Mouse (Mus musculus) neural tube, embryonic 13.5 days (tissue): ENCODE results near the gene Ctdspl. TPM values are rescaled to one million over a fixed set of nuclear protein-coding genes. Genes with fewer than 3 reads are reported as not detected.

Source experiments
- ATAC-seq: fragments of 200-750 bp; cut with Nextera tagmentation; 2 replicates; pipeline ENCODE4 v1.8.0; 2017; ENCODE audit warnings: low read depth, mild to moderate bottlenecking, moderate TSS enrichment, moderate library complexity
- H3K27ac ChIP-seq: fragments of 300-500 bp; sonication (generic); replicated peaks from 2 replicates; pipeline ENCODE4 v1.5.1; 2015; ENCODE audit warnings: moderate library complexity, mild to moderate bottlenecking, inconsistent platforms
- H3K27me3 ChIP-seq: fragments of 300-500 bp; sonication (generic); 2 replicates; pipeline ENCODE4 v1.6.1; 2015; ENCODE audit warnings: mild to moderate bottlenecking, inconsistent platforms
- H3K36me3 ChIP-seq: fragments of 300-500 bp; sonication (generic); 2 replicates; pipeline ENCODE4 v1.6.1; 2015; ENCODE audit warnings: mild to moderate bottlenecking, inconsistent platforms
- H3K4me1 ChIP-seq: fragments of 300-500 bp; sonication (generic); replicated peaks from 2 replicates; pipeline ENCODE4 v1.6.1; 2015; ENCODE audit warnings: inconsistent platforms
- H3K4me2 ChIP-seq: fragments of 300-500 bp; sonication (generic); 2 replicates; pipeline ENCODE4 v1.6.1; 2015; ENCODE audit warnings: inconsistent platforms, mild to moderate bottlenecking, moderate library complexity
- H3K4me3 ChIP-seq: fragments of 300-500 bp; sonication (generic); 2 replicates; pipeline ENCODE4 v1.5.1; 2015; ENCODE audit warnings: mild to moderate bottlenecking, inconsistent platforms
- H3K9ac ChIP-seq: fragments of 300-500 bp; sonication (generic); 2 replicates; pipeline ENCODE4 v1.6.1; 2015; ENCODE audit warnings: moderate library complexity, mild to moderate bottlenecking, inconsistent platforms
- H3K9me3 ChIP-seq: fragments of 300-500 bp; sonication (generic); 2 replicates; pipeline ENCODE4 v1.6.1; 2016; ENCODE audit warnings: inconsistent platforms
- WGBS: fragments of 180-500 bp; shearing (Covaris S2); methylation state at CpG from one replicate; pipeline ENCODE4 v1.1.7; 2015; 5-methylcytosine and 5-hydroxymethylcytosine counted together
- polyA plus RNA-seq: library from polyadenylated mRNA; unstranded; fragments of >200 nt; fragmentation: Nextera tagmentation; extraction: Ambion mirVana; gene quantifications from 2 replicates; pipeline ENCODE4 v1.2.1, GENCODE M21; 2015

The Ctdspl gene
- polyA plus RNA-seq, 1 experiment from 2014 or later, result 6.8 TPM

- Histone ChIP-seq H3K27ac (no peak overlapping the region), H3K36me3 (peaks cover 3% of the 10 kb centered on the region; the same call in 1 of the 2 replicates), H3K9me3 (no peaks in the 10 kb centered on the region), H3K27me3 (no peaks in the 10 kb centered on the region), H3K4me2 (no peak overlapping the region), H3K9ac (no peak overlapping the region), H3K4me3 (no peak overlapping the region), H3K4me1 (0 out of 2 replicates have a peak, but pooled peaks cover 3% of the 10 kb centered on the region)
- WGBS, result 86% methylated on average over 6 of the region's 6 CpGs
- ATAC-seq, result no peak
Observed at GRCm38 (mm10) chr9:119025263-119025662, 99.0 kb downstream of the Ctdspl start.

- H3K4me3 ChIP-seq, result no peak overlapping the region
- H3K4me2 ChIP-seq, result no peak overlapping the region
- H3K9me3 ChIP-seq, result no peaks in the 10 kb centered on the region
- no peak overlapping the region for H3K9ac ChIP-seq
- H3K4me1 ChIP-seq, result 0 out of 2 replicates have a peak, but pooled peaks cover 3% of the 10 kb centered on the region
- 84% methylated on average over 7 of the region's 7 CpGs for WGBS
- no peak for ATAC-seq
- no peaks in the 10 kb centered on the region for H3K27me3 ChIP-seq
- H3K36me3 ChIP-seq, result peaks cover 3% of the 10 kb centered on the region; the same call in 1 of the 2 replicates
- H3K27ac ChIP-seq, result no peak overlapping the region
Observed at GRCm38 (mm10) chr9:119025832-119026331, 99.6 kb downstream of the Ctdspl start.

- Histone ChIP-seq H3K36me3 (peaks cover 3% of the 10 kb centered on the region; the same call in 1 of the 2 replicates), H3K9me3 (no peaks in the 10 kb centered on the region), H3K27me3 (no peaks in the 10 kb centered on the region), H3K4me3 (no peak overlapping the region), H3K27ac (no peak overlapping the region), H3K4me1 (peaks cover 16% of the 10 kb centered on the region), H3K9ac (no peak overlapping the region), H3K4me2 (no peak overlapping the region)
- 91% methylated on average over 7 of the region's 7 CpGs for WGBS
- ATAC-seq, result no peak
Observed at GRCm38 (mm10) chr9:119027337-119027736, 101.1 kb downstream of the Ctdspl start.

GRCm38 (mm10) chr9:119028226-119029195 lies 102.3 kb downstream of the Ctdspl start:
- H3K9me3 ChIP-seq, result no peaks in the 10 kb centered on the region
- no peaks in the 10 kb centered on the region for H3K27me3 ChIP-seq
- H3K27ac ChIP-seq, result no peak overlapping the region
- H3K9ac ChIP-seq, result no peak overlapping the region
- WGBS, result 94% methylated on average over 27 of the region's 27 CpGs
- no peak overlapping the region for H3K4me2 ChIP-seq
- H3K4me1 ChIP-seq, result peaks cover 28% of the 10 kb centered on the region
- no peak for ATAC-seq
- peaks cover 3% of the 10 kb centered on the region; the same call in 1 of the 2 replicates for H3K36me3 ChIP-seq
- no peak overlapping the region for H3K4me3 ChIP-seq

GRCm38 (mm10) chr9:119029568-119029967 lies 103.3 kb downstream of the Ctdspl start:
- WGBS, result 50% methylated on average over 7 of the region's 7 CpGs
- Histone ChIP-seq H3K27ac (no peak overlapping the region), H3K4me1 (peaks cover 38% of the 10 kb centered on the region), H3K9me3 (no peaks in the 10 kb centered on the region), H3K4me2 (no peak overlapping the region), H3K9ac (no peak overlapping the region), H3K4me3 (no peak overlapping the region), H3K36me3 (peaks cover 3% of the 10 kb centered on the region; the same call in 1 of the 2 replicates), H3K27me3 (no peaks in the 10 kb centered on the region)
- no peak for ATAC-seq

GRCm38 (mm10) chr9:119031038-119031437 lies 104.8 kb downstream of the Ctdspl start:
- WGBS, result 82% methylated on average over 4 of the region's 4 CpGs
- Histone ChIP-seq H3K36me3 (peaks cover 3% of the 10 kb centered on the region; the same call in 1 of the 2 replicates), H3K27me3 (no peaks in the 10 kb centered on the region), H3K27ac (no peak overlapping the region), H3K4me3 (no peak overlapping the region), H3K9ac (no peak overlapping the region), H3K4me1 (peaks cover 52% of the 10 kb centered on the region), H3K9me3 (no peaks in the 10 kb centered on the region), H3K4me2 (no peak overlapping the region)
- no peak for ATAC-seq

GRCm38 (mm10) chr9:119031772-119032171 lies 105.5 kb downstream of the Ctdspl start:
- Histone ChIP-seq H3K4me3 (no peak overlapping the region), H3K9ac (0 out of 2 replicates have a peak overlapping the region, but pooled peaks have one; percentile 9), H3K27me3 (no peaks in the 10 kb centered on the region), H3K4me1 (peaks cover 60% of the 10 kb centered on the region), H3K9me3 (no peaks in the 10 kb centered on the region), H3K27ac (peak overlapping the region; percentile 82), H3K4me2 (no peak overlapping the region), H3K36me3 (peaks cover 3% of the 10 kb centered on the region; the same call in 1 of the 2 replicates)
- WGBS, result 75% methylated on average over 14 of the region's 14 CpGs
- no peak for ATAC-seq

GRCm38 (mm10) chr9:119032538-119032937 lies 106.3 kb downstream of the Ctdspl start:
- Histone ChIP-seq H3K27ac (peak overlapping the region; percentile 82), H3K9me3 (no peaks in the 10 kb centered on the region), H3K27me3 (no peaks in the 10 kb centered on the region), H3K4me3 (no peak overlapping the region), H3K4me1 (peaks cover 66% of the 10 kb centered on the region), H3K36me3 (0 out of 2 replicates have a peak, but pooled peaks cover 5% of the 10 kb centered on the region), H3K4me2 (no peak overlapping the region), H3K9ac (peak overlapping the region; percentile 9; the same call in 1 of the 2 replicates)
- no peak for ATAC-seq
- 43% methylated on average over 9 of the region's 9 CpGs for WGBS

GRCm38 (mm10) chr9:119033111-119033921 lies 107.1 kb downstream of the Ctdspl start:
- ATAC-seq, result peak; percentile 80
- H3K4me3 ChIP-seq, result no peak overlapping the region
- H3K27me3 ChIP-seq, result no peaks in the 10 kb centered on the region
- H3K4me1 ChIP-seq, result peaks cover 68% of the 10 kb centered on the region
- 62% methylated on average over 19 of the region's 19 CpGs for WGBS
- H3K4me2 ChIP-seq, result no peak overlapping the region
- H3K27ac ChIP-seq, result peak overlapping the region; percentile 82
- H3K9ac ChIP-seq, result peak overlapping the region; percentile 9; the same call in 1 of the 2 replicates
- 0 out of 2 replicates have a peak, but pooled peaks cover 5% of the 10 kb centered on the region for H3K36me3 ChIP-seq
- no peaks in the 10 kb centered on the region for H3K9me3 ChIP-seq

- peak overlapping the region; percentile 82 for H3K27ac ChIP-seq
- 71% methylated on average over 8 of the region's 8 CpGs for WGBS
Observed at GRCm38 (mm10) chr9:119034069-119034468, 107.8 kb downstream of the Ctdspl start.

More at GRCm38 (mm10) chr9:119034069-119034468, 107.8 kb downstream of the Ctdspl start:
- Histone ChIP-seq H3K4me1 (peaks cover 68% of the 10 kb centered on the region), H3K36me3 (peaks cover 9% of the 10 kb centered on the region; the same call in 1 of the 2 replicates), H3K27me3 (no peaks in the 10 kb centered on the region), H3K9ac (no peak overlapping the region), H3K9me3 (no peaks in the 10 kb centered on the region), H3K4me3 (no peak overlapping the region), H3K4me2 (no peak overlapping the region)
- peak; percentile 51 for ATAC-seq
